Mouse (Mus musculus) kidney, postnatal 25 days (tissue): ENCODE measurements at regions not wholly inside any gene's neighbourhood (a gene's known extent, or its start where the extent isn't known, plus 50 kb on each side); places are given as distances from the start of the nearest gene placed in this dataset.
A peak's percentile ranks its signal among the peaks of the same experiment; 100 is the strongest.

Experiments
- DNase-seq, 2 experiments: peaks; one replicate each; pipeline ENCODE4 v3.0.0; 2021; ENCODE audit warnings: mixed read lengths in 2 of 2

DNA sequence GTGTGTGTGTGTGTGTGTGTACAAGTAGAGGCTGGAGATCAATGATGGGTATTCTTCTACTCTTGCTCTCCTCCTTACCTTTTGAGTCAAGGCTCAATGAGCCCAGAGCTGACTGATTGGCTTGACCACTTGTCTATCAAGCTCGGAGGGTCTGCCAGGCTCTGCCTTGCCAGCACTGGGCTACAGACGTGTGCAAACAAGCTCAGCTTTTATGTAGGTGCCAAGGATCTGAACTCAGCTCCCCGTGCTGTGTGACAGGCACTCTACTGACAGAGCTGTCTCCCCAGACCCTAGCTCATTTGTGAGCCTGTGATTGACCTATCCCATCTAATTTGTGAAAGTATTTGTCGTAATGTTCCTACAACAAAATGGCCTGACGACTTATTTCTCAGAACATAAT, 54.2 kb upstream of the Cdc42bpa start:
- DNase-seq = no peak

DNA sequence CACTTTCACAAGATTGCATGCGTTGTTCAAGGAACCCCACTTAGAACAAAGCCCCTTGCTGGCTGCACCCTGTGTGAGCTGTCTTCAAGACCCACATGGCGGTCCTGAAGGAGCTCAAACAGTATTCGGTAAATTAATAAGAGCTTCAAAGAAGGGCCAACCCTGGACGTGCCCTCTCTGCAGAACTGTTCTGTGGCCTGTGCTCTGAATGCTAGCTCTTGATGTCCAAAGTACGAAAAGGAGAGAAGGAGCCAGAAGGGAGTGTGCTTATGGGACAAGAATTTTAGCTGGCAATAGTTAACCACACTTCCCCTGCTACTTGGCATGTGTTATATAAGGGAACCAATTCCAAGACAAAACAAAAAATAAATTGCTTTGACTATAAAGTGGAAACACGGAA, 67.6 kb upstream of the Cdc42bpa start:
- DNase-seq = peak; percentile 34 to 76

DNA sequence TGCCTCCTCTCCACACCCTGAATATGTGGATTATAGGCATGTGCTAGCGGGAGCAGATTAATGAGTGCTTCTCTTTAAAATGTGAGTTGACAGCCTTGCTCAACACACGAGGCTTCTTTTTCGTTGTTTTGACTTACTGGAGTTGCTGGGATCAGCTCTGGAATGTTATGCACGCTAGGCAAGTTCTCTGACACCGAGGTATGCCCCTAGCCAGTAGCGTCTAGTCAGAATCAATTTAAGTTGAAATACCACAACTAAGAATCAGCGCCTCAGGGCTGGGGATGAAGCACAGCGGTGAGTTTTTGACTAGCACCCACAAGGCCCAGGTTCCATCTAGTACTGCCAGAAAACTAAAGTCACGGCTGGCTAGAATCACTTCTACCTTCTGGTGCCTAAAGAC, 72.4 kb upstream of the Cdc42bpa start:
- no peak for DNase-seq

DNA sequence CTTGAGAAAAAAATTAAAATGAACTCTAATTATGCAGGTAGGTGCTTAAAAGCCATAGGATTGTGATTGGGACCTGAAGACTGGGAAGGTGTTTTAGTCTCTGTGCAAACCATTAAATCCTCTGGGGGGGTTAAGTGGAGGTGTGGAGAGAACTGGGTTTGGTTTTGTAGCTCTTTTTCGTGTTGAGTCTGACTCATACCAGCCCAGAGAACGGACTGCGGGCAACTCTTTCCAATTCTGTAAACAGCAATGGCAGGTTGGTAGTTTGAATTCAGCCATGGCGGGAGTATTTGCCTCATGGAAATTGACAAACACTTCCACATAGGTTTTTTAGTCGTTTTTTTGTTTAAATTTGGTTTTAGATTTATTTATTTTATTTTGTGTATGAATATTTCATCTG, 77.7 kb upstream of the Ahctf1 start:
- DNase-seq = no peak

DNA sequence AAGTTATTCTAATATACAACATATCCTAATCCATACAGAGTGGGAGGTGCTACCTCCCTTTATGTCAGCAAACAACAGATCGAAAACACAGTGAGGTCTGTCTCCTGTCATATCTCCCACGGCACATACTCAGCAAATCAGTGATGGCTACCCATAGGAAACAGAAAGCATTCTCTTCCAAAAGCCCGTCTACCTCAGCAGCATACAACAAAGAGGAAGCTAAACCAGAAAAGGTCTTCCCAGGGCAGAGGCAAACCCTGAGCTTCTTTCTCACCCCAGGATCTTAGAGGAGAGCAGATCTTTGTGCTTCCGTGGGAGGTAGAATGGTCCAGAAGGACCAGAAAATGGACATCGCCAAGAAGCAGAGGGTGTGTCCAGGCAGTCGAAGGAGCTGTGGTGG, 74.4 kb upstream of the Ahctf1 start:
- DNase-seq = no peak

DNA sequence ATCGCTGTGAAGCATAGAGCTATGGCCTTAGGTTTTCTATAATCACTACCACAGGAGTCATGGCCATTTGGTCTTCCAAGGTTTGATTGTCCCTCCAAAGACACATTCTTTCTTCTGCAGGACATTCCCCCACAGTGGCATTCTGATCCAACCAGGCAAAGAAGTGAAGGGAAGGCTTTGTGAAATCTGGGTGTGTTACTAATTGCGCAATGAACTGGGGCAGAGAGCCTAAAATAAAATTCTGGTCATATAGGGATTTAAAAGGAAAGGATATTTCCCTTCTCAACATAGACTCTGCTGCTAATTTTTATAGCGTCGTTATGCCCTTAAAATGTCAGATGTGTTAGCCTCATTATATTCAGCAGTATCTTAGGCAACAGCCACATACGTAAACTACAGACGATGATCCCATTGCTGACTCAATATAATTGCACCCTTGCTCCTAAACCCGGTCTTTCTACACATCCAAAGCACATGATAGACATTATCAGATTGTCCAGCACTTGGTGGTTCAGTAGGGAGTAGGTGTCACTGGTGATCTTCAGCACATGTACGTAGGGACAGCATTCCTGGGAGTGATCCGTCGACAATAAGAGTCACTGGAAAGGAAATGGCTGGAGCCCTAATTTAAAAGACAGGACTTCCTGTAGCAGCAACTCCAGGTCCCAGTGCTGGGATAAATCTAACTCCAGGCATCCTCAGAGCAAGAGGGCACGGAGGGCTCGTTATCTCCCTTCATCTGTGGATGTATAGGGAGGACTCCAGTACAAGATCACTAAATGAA, 70.5 kb upstream of the Ahctf1 start:
- DNase-seq = no peak

DNA sequence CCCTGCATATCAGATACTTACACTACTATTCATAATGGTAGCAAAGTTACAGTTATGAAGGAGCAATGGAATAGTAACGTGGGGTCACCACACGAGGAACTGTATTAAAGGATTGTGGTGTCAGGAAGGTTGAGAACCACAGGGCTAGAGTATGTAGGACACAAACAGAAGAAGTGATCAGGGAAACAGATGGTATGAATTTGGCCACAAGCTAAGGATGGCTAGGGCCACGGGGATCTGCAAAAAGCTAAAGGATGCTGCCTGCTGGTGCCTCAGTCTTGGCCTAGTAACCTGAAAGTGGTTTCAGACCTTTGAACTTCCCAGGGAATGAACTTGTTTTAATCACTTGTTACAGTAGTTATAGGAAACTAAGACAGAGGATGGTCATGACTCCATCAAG, 68.5 kb upstream of the Ahctf1 start:
- no peak for DNase-seq

DNA sequence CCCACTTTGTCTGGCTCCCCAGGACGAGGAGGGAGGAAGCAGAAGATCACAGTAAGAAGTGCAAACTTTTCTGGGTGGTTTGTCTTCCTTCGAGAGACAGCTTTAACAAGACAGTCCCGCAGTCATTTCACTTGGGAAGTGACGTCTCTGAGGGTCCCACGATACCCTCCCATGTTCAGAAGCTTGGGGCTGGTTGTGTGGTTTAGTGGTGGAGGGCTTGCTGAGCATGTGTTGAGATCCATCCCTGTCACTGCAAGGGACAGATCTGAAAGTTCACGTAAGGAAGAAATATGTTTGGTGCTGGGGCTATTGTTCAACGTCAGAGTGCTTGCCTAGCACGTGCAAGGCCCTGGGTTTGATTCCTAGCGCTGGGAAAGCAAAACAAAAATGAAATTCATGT, 65.2 kb upstream of the Ahctf1 start:
- DNase-seq = no peak

DNA sequence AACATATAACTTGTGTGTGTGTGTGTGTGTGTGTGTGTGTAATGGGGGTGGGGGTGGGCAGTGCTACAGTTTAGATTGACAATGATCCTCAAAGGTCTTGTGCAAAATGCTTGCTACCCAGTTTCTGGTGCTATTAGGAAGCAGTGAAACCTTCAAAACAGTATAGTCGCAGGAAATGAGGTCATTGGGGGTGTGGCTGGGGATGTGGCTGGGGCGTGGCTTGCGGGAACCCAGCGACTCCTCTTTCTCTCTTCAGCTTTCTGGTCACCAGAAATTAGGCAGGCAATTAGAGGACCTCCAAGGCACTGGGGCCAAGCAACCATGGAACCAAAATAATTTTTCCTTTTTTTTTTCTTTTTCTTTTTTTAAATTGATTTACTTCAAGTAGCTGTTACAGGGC, 64.0 kb upstream of the Ahctf1 start:
- peak in 1 of 2 experiments; percentile 38 for DNase-seq

DNA sequence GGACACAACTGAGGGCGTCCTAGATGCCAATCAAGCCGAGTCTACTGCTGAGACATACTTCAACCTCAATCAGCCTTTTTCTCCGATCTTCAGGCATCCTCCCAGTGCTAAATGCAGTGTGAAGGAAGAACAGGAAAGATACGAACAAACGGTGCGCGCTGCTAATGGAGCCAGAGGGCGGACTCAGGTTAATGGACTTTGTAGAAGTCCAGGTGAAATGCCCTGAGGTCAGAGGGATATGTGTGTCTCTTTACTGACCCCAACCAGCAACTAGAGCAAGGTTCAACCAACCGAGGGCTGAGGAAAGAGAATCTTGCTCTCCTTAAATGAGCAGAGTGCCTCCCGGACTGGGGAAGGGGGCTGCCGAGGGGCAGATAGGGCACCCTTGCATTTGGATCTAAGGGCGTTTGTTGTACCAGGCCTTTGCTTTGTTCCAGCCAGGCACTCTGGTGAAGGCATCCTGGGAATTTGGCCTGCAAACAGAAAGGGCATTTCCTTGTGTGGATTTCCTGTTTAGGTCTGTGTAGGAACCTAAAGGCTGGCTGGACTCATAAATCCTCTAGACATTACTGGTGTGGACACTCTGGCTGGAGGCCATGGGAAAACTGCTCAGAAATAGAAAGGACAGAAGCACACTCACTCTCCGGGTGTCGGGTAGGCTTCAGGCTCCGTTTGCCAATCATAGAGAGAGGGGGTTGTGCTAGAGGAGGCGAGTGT, 62.7 kb upstream of the Ahctf1 start:
- DNase-seq = peak; percentile 86

DNA sequence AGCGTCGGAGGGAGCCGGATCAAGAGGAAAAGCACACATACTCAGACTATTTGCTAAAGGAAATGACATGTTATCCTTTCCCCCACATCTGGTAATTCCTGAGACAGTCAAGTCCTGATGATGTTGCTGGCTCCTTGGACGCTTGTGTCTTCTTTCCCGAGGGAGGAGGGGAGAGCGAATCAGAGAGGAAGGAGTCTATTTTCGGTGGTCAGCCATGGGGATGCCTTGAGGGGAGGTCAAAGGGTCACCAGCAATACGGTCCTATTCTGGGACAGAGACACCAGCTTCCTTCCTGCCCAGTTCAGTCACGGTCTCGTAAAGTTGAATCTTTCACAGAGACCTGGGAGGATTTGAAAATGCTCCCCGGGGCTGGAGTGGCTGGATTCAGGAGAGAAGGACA, 62.1 kb upstream of the Ahctf1 start:
- DNase-seq = peak; percentile 67 to 83

DNA sequence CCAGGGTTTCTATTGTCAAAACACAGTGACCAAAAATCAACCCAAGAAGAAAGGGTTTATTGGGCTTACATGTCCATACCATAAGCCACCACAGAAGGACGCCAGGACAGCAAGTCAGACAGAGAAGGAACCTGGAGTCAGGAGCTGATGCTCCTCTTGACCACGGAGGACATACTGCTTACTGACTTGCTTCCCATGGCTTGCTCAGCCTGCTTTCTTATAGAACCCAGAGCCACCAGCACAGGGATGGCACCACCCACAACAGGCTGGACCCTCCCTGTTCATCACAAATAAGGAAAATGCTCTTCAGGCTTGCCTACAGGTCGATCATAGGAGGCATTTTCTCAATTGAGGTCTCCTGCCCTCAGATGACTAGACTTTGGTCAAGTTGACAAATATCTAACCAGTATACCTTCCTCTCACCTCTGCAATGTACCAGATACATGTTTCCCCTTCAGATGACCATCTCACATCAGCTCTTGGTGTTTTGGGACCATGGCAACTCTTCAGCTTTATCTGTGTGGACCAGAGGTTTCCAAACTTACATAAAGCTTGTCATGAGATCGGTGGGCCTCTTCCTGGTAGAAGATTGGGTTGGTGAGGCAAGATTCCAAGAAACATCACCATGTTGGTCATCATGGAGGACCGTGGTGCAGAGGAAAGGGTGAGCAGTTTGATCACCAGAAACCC, 61.2 kb upstream of the Ahctf1 start:
- no peak for DNase-seq

DNA sequence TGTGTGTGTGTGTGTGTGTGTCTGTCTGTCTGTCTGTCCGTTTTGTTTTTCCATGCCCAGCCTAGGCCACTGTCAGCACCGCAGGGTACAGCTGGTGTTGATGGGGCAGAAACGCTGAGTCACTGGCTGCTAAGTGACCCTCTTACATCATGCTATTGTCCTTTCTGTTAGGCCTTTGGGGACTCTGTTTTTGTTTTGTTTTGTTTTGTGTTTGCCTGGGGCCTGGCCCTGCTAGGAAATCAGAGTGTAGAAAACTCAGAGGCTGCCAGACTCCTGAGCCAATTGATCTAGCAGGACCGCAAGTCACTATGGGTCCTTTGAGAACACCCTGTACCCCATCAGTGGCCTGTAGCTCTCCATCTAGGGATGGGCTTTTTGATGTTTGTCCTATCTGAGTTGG, 59.9 kb upstream of the Ahctf1 start:
- peak; percentile 21 to 66 for DNase-seq

DNA sequence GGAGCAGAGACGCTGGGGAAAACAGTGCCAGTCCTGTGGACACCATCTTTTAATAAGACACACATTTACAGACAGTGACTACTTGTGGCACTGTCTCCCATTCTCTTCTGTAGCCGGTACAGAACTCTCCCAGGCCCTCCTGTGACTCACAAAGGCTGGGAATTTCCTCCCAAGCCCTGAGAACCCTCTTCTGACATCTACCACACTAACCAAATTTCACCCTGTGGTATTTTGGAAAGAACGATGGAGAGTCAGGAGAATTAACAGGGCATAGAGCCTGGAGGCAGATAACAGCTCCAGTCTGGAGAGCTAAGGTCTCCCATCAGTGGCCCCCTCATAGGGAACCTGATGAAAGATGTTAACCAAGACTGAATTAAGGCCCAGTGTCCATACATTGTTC, 59.5 kb upstream of the Ahctf1 start:
- no peak for DNase-seq

DNA sequence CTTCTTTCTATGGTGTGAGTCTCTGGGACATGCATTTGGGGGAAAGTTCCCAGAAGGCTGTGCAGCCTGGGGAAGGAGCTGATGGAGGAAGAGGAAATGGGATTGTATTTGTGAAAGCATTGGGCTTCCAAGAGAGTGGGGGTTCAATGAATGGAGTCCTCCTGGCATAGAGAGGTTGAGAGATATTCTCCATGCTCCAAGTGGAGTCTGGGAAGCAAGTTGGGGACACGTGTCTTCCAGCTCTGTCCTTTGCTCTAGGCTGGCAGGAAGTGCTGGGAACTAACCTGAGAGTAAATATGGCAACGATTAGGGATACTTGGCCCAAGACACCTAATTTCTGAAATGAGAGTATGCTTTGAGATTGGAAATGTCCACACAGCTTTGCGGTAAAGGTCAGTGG, 58.3 kb upstream of the Ahctf1 start:
- no peak for DNase-seq

DNA sequence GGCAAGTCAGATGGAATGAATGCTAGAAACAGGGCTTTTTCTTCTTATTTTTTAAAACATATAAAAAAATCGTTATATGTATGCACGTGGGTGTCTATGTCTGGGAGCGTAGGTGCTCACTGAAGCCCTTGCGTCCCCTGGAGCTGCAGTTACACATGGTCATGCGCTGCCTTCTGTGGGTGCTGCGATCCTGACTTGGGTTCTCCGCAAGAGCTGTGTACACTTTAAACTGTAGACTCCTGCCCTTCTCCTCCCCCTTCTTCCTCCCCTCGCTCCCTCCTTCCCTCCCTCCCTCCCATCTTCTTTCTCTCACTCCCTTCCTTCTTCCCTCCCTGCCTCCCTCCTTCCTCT, 56.0 kb upstream of the Ahctf1 start:
- DNase-seq = no peak

DNA sequence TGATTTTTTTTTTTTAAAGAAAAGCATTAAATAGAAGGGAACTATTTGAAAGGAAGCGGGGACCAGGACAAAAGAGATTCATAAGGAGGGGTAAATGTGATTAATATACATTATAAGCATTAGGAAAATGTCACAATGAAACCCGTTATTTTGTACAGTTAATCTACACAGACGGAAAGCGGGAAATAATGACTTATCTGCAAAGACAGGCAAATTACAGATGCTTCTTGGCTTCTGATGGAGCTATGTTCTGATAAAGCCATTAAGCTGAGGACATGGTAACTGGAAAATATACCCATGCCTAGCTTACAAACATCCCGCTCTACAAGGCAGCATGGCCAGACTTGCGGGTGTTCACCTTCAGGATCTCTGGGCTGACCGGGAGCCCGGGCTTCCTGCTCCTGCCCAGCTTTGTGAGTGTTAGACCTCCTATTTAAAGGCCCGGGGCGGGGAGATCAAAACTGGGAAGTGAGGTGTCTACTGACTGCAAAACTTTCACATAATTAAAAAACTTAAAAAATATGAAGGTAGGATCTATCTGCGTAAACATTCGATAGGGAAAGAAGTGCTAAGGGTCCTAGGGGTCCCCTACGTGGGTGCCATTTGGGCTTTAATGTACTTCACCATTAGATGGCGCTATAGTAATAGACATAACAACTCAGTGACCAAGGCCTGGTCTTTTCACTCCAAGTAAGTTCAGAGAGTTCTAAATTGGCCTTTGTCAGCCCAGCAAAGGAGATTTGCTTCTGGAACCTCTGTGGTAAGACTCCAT, 55.5 kb upstream of the Ahctf1 start:
- DNase-seq = peak in 1 of 2 experiments; percentile 43

DNA sequence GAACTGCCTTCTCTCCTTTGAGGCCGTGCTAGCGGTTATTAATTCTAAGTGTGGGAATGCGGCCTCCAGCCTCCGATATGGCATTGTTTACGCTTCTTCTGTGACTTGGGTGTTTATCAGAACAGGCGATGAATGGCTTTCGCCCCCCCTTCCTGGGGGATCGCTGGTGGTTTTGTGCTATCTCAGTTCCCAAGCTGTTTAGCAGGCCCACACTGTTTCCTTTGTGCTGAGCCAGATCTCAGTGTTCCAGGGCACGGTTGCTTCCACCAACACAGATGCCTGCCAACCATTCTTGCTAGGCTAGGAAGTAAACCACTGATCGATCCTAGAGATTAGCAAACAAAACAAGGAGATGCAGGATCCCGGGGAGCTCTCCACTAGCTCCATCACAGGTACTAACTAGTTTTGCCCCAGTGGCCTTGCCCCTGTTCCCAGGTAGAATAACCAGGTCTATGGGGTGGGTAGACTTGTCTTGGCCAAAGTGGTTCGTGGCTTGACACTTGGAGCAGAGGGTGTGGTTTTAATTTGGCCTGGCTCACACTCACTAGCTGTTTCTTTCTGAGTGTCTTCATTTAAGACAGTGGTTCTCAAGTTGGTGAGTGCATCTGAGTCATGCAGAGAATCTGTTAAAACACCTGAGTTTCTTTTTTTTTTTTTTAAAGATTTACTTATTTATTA, 50.9 kb upstream of the Ahctf1 start:
- no peak for DNase-seq
